Mouse (Mus musculus) cortical plate, adult 2 months (tissue): ENCODE data around the gene Xk.

Experiments used
- CTCF ChIP-seq: fragments of 200-500 bp; IDR thresholded peaks from 2 replicates; pipeline ENCODE4 v1.5.1; 2011; ENCODE audit warnings: mild to moderate bottlenecking, control low read depth, low read length; ENCODE audit not compliant: insufficient read depth; ENCODE audit errors: extremely low read depth
- POLR2A ChIP-seq: fragments of 200-500 bp; IDR thresholded peaks from 2 replicates; pipeline ENCODE4 v1.6.1; 2011; ENCODE audit warnings: mild to moderate bottlenecking, low read length, control low read depth; ENCODE audit not compliant: insufficient read depth; ENCODE audit errors: extremely low read depth

- TF ChIP-seq CTCF (no peak), POLR2A (no peak)
These were observed 29.1 kb upstream of the Xk start for GRCm38 (mm10) chrX:9243381-9243864.
